Comparison of ENCODE assay signal across 29 mouse cellular contexts in the genomic region with DNA sequence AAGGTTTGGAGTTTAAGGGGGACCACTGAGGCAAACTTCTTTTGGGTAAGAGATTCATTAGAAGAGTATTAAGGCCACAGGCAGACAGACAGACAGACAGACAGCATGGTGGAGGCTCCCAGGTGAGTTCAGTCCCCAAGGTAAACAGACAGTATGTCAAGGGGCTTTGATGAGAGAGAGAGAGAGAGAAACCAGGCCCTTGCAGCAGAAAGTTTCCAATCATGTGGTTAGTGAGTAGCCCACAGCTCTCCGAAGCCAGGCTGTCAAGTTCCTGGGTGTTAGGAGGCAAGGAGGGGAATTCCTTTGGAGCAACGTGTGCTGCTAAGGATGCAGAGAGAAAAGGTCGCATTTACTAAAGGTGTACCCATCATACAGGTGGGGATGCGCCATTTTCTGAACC.
"Had no signal": no experiment of that assay in that cellular context is flagged by ENCODE, and none has a peak within 500 bp of the region (broad histone marks: within the 10 kb centered on the region; RNA-seq: fewer than 3 reads in every experiment).

No protein-coding gene starts in this region.

- H3K9me3 ChIP-seq: heart, embryonic 10.5 days; heart, embryonic 12.5 days; heart, embryonic 13.5 days; heart, embryonic 15.5 days; hindbrain, embryonic 10.5 days; hindbrain, embryonic 12.5 days; hindbrain, embryonic 13.5 days; hindbrain, embryonic 15.5 days; intestine, embryonic 15.5 days; kidney, embryonic 15.5 days had no signal

- DNase-seq: heart, postnatal 10 days; heart, postnatal 14 days; heart, postnatal 36 days; heart, postnatal 4 days; kidney, adult 18-20 months; kidney, postnatal 10 days; kidney, postnatal 14 days; kidney, postnatal 4 days; layer of hippocampus, adult 9-11 months; layer of hippocampus, postnatal 36 days had no signal

- H3K9ac ChIP-seq: heart, embryonic 12.5 days; heart, embryonic 13.5 days; heart, embryonic 15.5 days; hindbrain, embryonic 12.5 days; hindbrain, embryonic 13.5 days; hindbrain, embryonic 14.5 days; hindbrain, embryonic 15.5 days; intestine, embryonic 15.5 days; kidney, embryonic 15.5 days had no signal

- H3K36me3 ChIP-seq: heart, embryonic 10.5 days; heart, embryonic 12.5 days; heart, embryonic 13.5 days; heart, embryonic 15.5 days; hindbrain, embryonic 10.5 days; hindbrain, embryonic 12.5 days; hindbrain, embryonic 13.5 days; hindbrain, embryonic 15.5 days; intestine, embryonic 15.5 days; kidney, embryonic 15.5 days had no signal

- H3K27ac ChIP-seq: heart, embryonic 10.5 days; heart, embryonic 13.5 days; heart, embryonic 15.5 days; hindbrain, embryonic 10.5 days; hindbrain, embryonic 12.5 days; hindbrain, embryonic 13.5 days; hindbrain, embryonic 14.5 days; hindbrain, embryonic 15.5 days; hindbrain, postnatal 0 days; intestine, embryonic 15.5 days; kidney, embryonic 15.5 days; kidney, postnatal 0 days; layer of hippocampus, adult 2 months had no signal

- ATAC-seq: hindbrain, embryonic 16.5 days; hindbrain, postnatal 0 days; inflammation-experienced regulatory T-cells, adult 6 months; intestine, embryonic 15.5 days; intestine, embryonic 16.5 days; intestine, postnatal 0 days had no signal

- H3K4me3 ChIP-seq: heart, embryonic 10.5 days; heart, embryonic 12.5 days; heart, embryonic 13.5 days; heart, embryonic 15.5 days; hindbrain, embryonic 10.5 days; hindbrain, embryonic 12.5 days; hindbrain, embryonic 13.5 days; hindbrain, embryonic 15.5 days; intestine, embryonic 15.5 days; kidney, embryonic 15.5 days; layer of hippocampus, adult 2 months had no signal

- H3K4me2 ChIP-seq: heart, embryonic 11.5 days; heart, embryonic 12.5 days; heart, embryonic 13.5 days; heart, embryonic 15.5 days; hindbrain, embryonic 12.5 days; hindbrain, embryonic 13.5 days; hindbrain, embryonic 14.5 days; hindbrain, embryonic 15.5 days; intestine, embryonic 15.5 days; kidney, embryonic 15.5 days had no signal

- H3K27me3 ChIP-seq: hindbrain, embryonic 15.5 days; intestine, embryonic 15.5 days had no signal

- H3K4me1 ChIP-seq: heart, embryonic 10.5 days; heart, embryonic 12.5 days; heart, embryonic 13.5 days; heart, embryonic 15.5 days; hindbrain, embryonic 10.5 days; hindbrain, embryonic 12.5 days; hindbrain, embryonic 13.5 days; hindbrain, embryonic 15.5 days; intestine, embryonic 15.5 days had no signal
